Mouse (Mus musculus) lung, embryonic 16.5 days (tissue): ENCODE data around the gene Car14. TPM values are rescaled to one million over a fixed set of nuclear protein-coding genes. Genes with fewer than 3 reads are reported as not detected.

Source experiments
- ATAC-seq: fragments of 200-750 bp; cut with Nextera tagmentation; 2 replicates; pipeline ENCODE4 v1.8.0; 2017; ENCODE audit warnings: low read depth, mild to moderate bottlenecking, moderate library complexity
- H3K27ac ChIP-seq: fragments of 300-500 bp; sonication (generic); 2 replicates; pipeline ENCODE4 v1.5.1; 2014; ENCODE audit warnings: mild to moderate bottlenecking, control low read depth, low read length
- H3K27me3 ChIP-seq: fragments of 300-500 bp; sonication (generic); 2 replicates; pipeline ENCODE4 v1.6.1; 2014; ENCODE audit warnings: low read depth, low read length, mixed read lengths; ENCODE audit not compliant: control insufficient read depth, insufficient read depth
- H3K36me3 ChIP-seq: fragments of 300-500 bp; sonication (generic); 2 replicates; pipeline ENCODE4 v1.6.1; 2014; ENCODE audit warnings: low read length; ENCODE audit not compliant: control insufficient read depth, insufficient read depth
- H3K4me1 ChIP-seq: fragments of 300-500 bp; sonication (generic); replicated peaks from 2 replicates; pipeline ENCODE4 v1.6.1; 2014; ENCODE audit warnings: low read length, mixed read lengths; ENCODE audit not compliant: control insufficient read depth, insufficient read depth
- H3K4me2 ChIP-seq: fragments of 300-500 bp; sonication (generic); 2 replicates; pipeline ENCODE4 v1.6.1; 2014; ENCODE audit warnings: low read depth, low read length, control low read depth
- H3K4me3 ChIP-seq: fragments of 300-500 bp; sonication (generic); 2 replicates; pipeline ENCODE4 v1.5.1; 2014; ENCODE audit warnings: mild to moderate bottlenecking, low read length, control low read depth
- H3K9ac ChIP-seq: fragments of 300-500 bp; sonication (generic); 2 replicates; pipeline ENCODE4 v1.6.1; 2014; ENCODE audit warnings: low read length, control low read depth
- H3K9me3 ChIP-seq: fragments of 300-500 bp; sonication (generic); 2 replicates; pipeline ENCODE4 v1.6.1; 2016; ENCODE audit warnings: low read length; ENCODE audit not compliant: control insufficient read depth
- WGBS: fragments of 180-500 bp; shearing (Covaris S2); extraction: QIAGEN DNeasy Blood & Tissue Kit; methylation state at CpG from one replicate; pipeline ENCODE4 v1.1.7; 2014; 5-methylcytosine and 5-hydroxymethylcytosine counted together
- polyA plus RNA-seq: library from polyadenylated mRNA; unstranded; fragments of >200 nt; fragmentation: Nextera tagmentation; extraction: Ambion mirVana; gene quantifications from 2 replicates; pipeline ENCODE4 v1.2.1, GENCODE M21; 2015

The Car14 gene
- polyA plus RNA-seq, 1 experiment from 2014 or later = 13.0 TPM

DNA sequence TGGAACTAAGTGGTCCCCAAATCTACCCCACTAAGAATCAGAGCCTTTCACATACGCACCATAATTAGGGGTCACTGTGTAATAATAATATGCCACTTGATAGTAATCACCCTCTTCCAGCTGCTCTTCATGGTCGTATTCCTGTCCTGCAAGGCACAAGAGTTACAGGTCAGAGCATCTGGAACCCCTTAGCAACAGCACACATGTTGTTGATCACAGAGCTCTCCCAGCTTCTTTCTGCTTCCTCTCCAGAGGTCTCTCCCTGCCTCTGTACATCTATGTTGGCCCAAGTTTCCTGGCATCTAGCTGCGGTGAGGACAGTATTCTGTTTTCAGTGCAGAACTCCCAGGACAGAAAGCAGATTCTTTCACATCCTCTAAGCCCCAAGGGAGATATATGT lies 14.8 kb downstream of the Car14 start:
- peaks cover 14% of the 10 kb centered on the region for H3K4me1 ChIP-seq
- no peak for ATAC-seq
- H3K27ac ChIP-seq = no peak overlapping the region
- no peak overlapping the region for H3K4me3 ChIP-seq
- no peaks in the 10 kb centered on the region for H3K27me3 ChIP-seq
- 73% methylated on average over 3 of the region's 3 CpGs for WGBS
- H3K9me3 ChIP-seq = no peaks in the 10 kb centered on the region
- peaks cover 6% of the 10 kb centered on the region; the same call in 1 of the 2 replicates for H3K36me3 ChIP-seq
- no peak overlapping the region for H3K9ac ChIP-seq
- peak overlapping the region; percentile 60 for H3K4me2 ChIP-seq

DNA sequence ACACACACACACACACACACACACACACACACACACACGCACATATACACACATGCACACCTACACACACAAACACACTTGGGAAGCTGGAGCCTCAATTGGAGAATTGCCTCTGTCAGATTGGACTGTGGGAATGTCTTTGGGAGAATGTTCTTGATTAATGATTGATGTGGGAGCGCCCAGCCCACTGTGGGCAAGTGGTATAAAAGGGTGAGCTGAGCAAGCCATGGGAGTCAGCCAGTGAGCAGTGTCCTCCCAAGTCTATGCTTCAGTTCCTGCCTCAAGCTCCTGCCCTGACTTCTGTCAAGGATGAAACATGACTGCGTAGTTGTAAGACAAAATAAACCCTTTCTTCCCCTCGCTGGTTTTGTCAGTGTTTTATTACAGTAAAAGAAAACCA lies 16.9 kb downstream of the Car14 start:
- ATAC-seq = no peak
- Histone ChIP-seq H3K27ac (no peak overlapping the region), H3K36me3 (peaks cover 10% of the 10 kb centered on the region), H3K27me3 (no peaks in the 10 kb centered on the region), H3K4me3 (no peak overlapping the region), H3K4me2 (no peak overlapping the region), H3K9me3 (no peaks in the 10 kb centered on the region), H3K4me1 (peaks cover 14% of the 10 kb centered on the region), H3K9ac (no peak overlapping the region)
- WGBS = 81% methylated on average over 4 of the region's 4 CpGs

DNA sequence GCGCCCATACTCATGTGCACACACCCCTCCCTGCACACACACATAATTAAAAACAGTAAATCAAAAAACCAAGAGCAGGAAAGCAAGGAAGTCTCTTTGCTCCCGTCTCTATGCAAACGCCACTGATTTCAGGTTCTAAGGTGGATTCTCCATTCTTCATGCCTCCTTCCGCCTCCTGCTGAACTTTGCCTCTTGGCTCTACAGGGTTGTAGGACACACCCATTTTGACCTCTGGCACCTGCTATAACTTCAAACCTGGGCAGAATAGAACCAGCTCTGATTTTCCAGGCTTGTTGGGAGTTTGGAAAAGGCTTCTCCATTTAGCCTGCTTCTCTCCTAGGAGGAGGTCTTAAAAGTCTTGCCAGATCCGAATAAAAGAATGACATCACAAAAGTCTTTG lies 20.1 kb downstream of the Car14 start:
- Histone ChIP-seq H3K4me1 (peaks cover 12% of the 10 kb centered on the region), H3K9ac (no peak overlapping the region), H3K27ac (no peak overlapping the region), H3K9me3 (no peaks in the 10 kb centered on the region), H3K4me3 (no peak overlapping the region), H3K27me3 (no peaks in the 10 kb centered on the region), H3K4me2 (no peak overlapping the region), H3K36me3 (peaks cover 10% of the 10 kb centered on the region)
- WGBS = 82% methylated on average over 5 of the region's 5 CpGs
- no peak for ATAC-seq

DNA sequence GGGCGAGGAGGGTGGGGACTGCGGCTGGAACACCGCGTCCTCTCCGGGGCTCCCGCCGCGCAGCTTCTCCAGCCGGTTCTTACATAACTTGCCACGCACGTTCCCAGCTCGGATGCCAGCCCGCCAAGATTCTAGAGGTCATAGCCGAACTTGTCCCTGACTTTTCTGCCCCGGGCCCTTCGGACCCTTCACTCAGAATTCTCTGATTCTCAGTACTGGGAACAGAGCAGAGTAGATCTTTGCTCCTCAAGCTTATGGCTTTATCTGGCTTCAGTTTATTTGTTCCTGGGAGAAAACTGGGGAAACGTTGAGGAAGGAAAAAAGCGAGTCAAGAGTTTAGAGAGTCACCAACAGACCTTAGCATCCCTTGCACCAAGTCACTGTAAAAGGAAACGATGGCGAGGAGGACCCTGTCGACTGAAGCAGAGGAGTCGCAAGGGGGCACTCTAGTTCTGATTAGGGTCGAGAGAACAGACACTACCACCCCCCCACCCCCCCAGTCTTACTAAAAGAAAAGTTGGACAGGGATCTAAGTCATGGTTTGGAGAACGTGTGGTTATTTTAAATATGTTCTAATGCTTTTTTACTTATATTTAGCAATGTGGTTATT lies 21.6 kb downstream of the Car14 start:
- no peak for ATAC-seq
- Histone ChIP-seq H3K4me1 (peaks cover 12% of the 10 kb centered on the region), H3K4me3 (peak overlapping the region; percentile 58), H3K27ac (no peak overlapping the region), H3K36me3 (peaks cover 10% of the 10 kb centered on the region), H3K27me3 (no peaks in the 10 kb centered on the region), H3K9me3 (no peaks in the 10 kb centered on the region), H3K9ac (peak overlapping the region; percentile 40), H3K4me2 (peak overlapping the region; percentile 99)
- 3% methylated on average over 24 of the region's 24 CpGs for WGBS

- no peak within 1 kb of the TSS for H3K27ac ChIP-seq
- WGBS = under 1% methylated on average over 57 of the region's 66 CpGs
- H3K36me3 ChIP-seq = peaks cover 9% of the 10 kb centered on the region
- H3K9me3 ChIP-seq = no peaks in the 10 kb centered on the region
- peak within 1 kb of the TSS; percentile 58 for H3K4me3 ChIP-seq
- H3K4me1 ChIP-seq = peaks cover 12% of the 10 kb centered on the region
- H3K4me2 ChIP-seq = peak within 1 kb of the TSS; percentile 99
- peak; percentile 99 for ATAC-seq
- no peaks in the 10 kb centered on the region for H3K27me3 ChIP-seq
- peak within 1 kb of the TSS; percentile 49 for H3K9ac ChIP-seq
Observed at GRCm38 (mm10) chr3:95881979-95882815, 22.3 kb downstream of the Car14 start, which contains the start of gene Ciart. Gene Ciart, minus strand, starts transcription at chr3:95882251.

DNA sequence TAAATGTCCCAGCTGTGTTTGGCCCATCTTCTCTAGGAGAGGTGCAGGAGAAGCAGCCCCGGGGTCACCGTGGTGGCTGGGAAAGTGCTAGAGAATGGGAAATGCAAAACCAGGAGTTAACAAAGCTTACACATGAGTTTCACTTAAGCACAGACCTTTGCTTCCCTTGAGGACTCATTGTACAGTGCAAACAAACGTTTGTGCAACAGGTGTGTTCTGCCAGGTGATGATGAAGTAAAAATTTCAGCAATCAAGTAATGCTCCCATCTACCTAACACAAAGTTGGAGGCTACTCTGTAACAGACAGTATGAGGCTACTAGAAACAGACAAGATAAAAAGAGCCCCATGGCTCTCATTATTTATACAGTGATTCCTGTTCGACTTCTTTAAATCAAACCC lies 25.4 kb downstream of the Car14 start:
- 84% methylated on average over 4 of the region's 4 CpGs for WGBS
- Histone ChIP-seq H3K27ac (no peak overlapping the region), H3K4me1 (peaks cover 12% of the 10 kb centered on the region), H3K9me3 (no peaks in the 10 kb centered on the region), H3K36me3 (peaks cover under 1% of the 10 kb centered on the region; the same call in 1 of the 2 replicates), H3K4me2 (no peak overlapping the region), H3K9ac (no peak overlapping the region), H3K4me3 (no peak overlapping the region), H3K27me3 (no peaks in the 10 kb centered on the region)
- ATAC-seq = no peak

DNA sequence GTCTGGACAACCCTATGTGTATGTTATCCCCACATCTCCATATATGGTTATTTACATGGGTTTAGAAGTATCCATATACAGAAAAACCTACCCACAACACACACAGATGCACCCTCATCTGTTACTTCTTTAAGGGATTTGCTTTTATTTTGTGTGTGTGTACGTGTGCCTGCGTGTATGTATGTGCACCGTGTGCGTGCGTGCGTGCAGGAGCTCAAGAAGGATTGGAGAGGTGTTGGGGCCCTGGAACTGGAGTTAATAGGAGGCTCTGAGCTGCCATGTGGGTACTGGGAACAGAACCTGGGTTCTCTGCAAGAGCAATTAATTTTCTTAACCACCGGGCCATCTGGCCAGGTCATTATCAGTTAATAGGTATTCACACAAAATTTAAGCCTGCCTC lies 32.4 kb downstream of the Car14 start:
- Histone ChIP-seq H3K36me3 (peaks cover 12% of the 10 kb centered on the region), H3K9ac (peak overlapping the region; percentile 78), H3K4me2 (peak overlapping the region; percentile 74), H3K4me1 (peaks cover 10% of the 10 kb centered on the region), H3K9me3 (no peaks in the 10 kb centered on the region), H3K27me3 (no peaks in the 10 kb centered on the region), H3K27ac (no peak overlapping the region), H3K4me3 (peak overlapping the region; percentile 80)
- WGBS = 63% methylated on average over 7 of the region's 7 CpGs
- ATAC-seq = no peak

DNA sequence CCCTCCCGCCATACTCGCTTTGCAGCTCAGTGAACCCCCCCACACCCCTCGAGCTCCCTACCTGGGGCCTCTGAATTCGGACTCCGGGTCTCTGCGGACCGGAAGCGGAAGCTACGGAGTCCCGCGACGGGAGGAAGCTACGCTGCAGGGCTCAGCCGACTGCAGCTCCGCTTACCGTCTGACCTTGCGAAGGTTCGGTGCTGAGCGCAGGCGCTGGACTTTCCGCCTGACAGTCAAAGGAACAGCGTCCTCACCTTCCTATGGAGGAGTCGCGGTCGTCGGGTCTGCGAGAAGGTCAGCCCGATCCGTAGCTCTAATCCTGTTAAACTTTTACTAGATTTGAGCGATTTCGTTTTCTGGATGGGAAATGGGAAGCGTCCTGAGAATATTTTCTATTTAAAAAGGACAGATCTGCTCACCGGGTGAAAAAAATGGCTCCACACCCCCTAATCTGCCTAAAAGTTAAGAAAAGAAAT lies 33.1 kb downstream of the Car14 start, which contains the start of gene Mrps21:
Gene Mrps21, minus strand, starts transcription at position 128 of the 476 bp plus-strand sequence.
- Histone ChIP-seq H3K9ac (peak within 1 kb of the TSS; percentile 78), H3K27me3 (no peaks in the 10 kb centered on the region), H3K27ac (peak within 1 kb of the TSS; percentile 81), H3K36me3 (peaks cover 14% of the 10 kb centered on the region), H3K4me1 (peaks cover 10% of the 10 kb centered on the region), H3K4me3 (peak within 1 kb of the TSS; percentile 80), H3K9me3 (no peaks in the 10 kb centered on the region), H3K4me2 (peak within 1 kb of the TSS; percentile 74)
- WGBS = under 1% methylated on average over 33 of the region's 33 CpGs
- peak; percentile 98 for ATAC-seq

- Histone ChIP-seq H3K27ac (peak overlapping the region; percentile 81), H3K27me3 (no peaks in the 10 kb centered on the region), H3K9ac (peak overlapping the region; percentile 78), H3K4me3 (peak overlapping the region; percentile 80), H3K9me3 (no peaks in the 10 kb centered on the region), H3K36me3 (peaks cover 14% of the 10 kb centered on the region), H3K4me2 (peak overlapping the region; percentile 74), H3K4me1 (peaks cover 10% of the 10 kb centered on the region)
- WGBS = 3% methylated on average over 15 of the region's 15 CpGs
- peak; percentile 26; the same call in 1 of the 2 replicates for ATAC-seq
Observed at GRCm38 (mm10) chr3:95870976-95871375, 33.5 kb downstream of the Car14 start.
